Mouse (Mus musculus) midbrain, embryonic 16.5 days (tissue): ENCODE results near the gene Sema3a. TPM values are rescaled to one million over a fixed set of nuclear protein-coding genes. Genes with fewer than 3 reads are reported as not detected.

Experiments used
- ATAC-seq: fragments of 200-750 bp; cut with Nextera tagmentation; 2 replicates; pipeline ENCODE4 v1.8.0; 2017; ENCODE audit warnings: moderate TSS enrichment
- H3K27ac ChIP-seq: fragments of 300-500 bp; sonication (generic); 2 replicates; pipeline ENCODE4 v1.5.1; 2014; ENCODE audit warnings: mild to moderate bottlenecking, low read length, mixed read lengths
- H3K27me3 ChIP-seq: fragments of 300-500 bp; sonication (generic); 2 replicates; pipeline ENCODE4 v1.6.1; 2014; ENCODE audit warnings: low read depth, low read length, mixed read lengths; ENCODE audit not compliant: control insufficient read depth, insufficient read depth
- H3K36me3 ChIP-seq: fragments of 300-500 bp; sonication (generic); 2 replicates; pipeline ENCODE4 v1.6.1; 2014; ENCODE audit warnings: mild to moderate bottlenecking, low read length, moderate library complexity, mixed read lengths; ENCODE audit not compliant: control insufficient read depth, insufficient read depth
- H3K4me1 ChIP-seq: fragments of 300-500 bp; sonication (generic); 2 replicates; pipeline ENCODE4 v1.6.1; 2014; ENCODE audit warnings: mild to moderate bottlenecking, low read length, mixed read lengths; ENCODE audit not compliant: control insufficient read depth, insufficient read depth
- H3K4me2 ChIP-seq: fragments of 300-500 bp; sonication (generic); 2 replicates; pipeline ENCODE4 v1.6.1; 2014; ENCODE audit warnings: mild to moderate bottlenecking, low read length, mixed read lengths
- H3K4me3 ChIP-seq: fragments of 300-500 bp; sonication (generic); 2 replicates; pipeline ENCODE4 v1.5.1; 2014; ENCODE audit warnings: low read depth, mild to moderate bottlenecking, low read length, moderate library complexity, mixed read lengths
- H3K9ac ChIP-seq: fragments of 300-500 bp; sonication (generic); 2 replicates; pipeline ENCODE4 v1.6.1; 2014; ENCODE audit warnings: low read depth, low read length, mixed read lengths
- H3K9me3 ChIP-seq: fragments of 300-500 bp; sonication (generic); replicated peaks from 2 replicates; pipeline ENCODE4 v1.6.1; 2014; ENCODE audit warnings: mild to moderate bottlenecking, low read length, mixed read lengths; ENCODE audit not compliant: control insufficient read depth, poor library complexity, severe bottlenecking
- WGBS: fragments of 180-500 bp; shearing (Covaris S2); extraction: QIAGEN DNeasy Blood & Tissue Kit; methylation state at CpG from one replicate; pipeline ENCODE4 v1.1.7; 2014; 5-methylcytosine and 5-hydroxymethylcytosine counted together
- polyA plus RNA-seq: library from polyadenylated mRNA; unstranded; fragments of >200 nt; fragmentation: Nextera tagmentation; extraction: Ambion mirVana; gene quantifications from 2 replicates; pipeline ENCODE4 v1.2.1, GENCODE M21; 2015

Gene Sema3a
- polyA plus RNA-seq, 1 experiment from 2014 or later, result 7.2 TPM

- Histone ChIP-seq H3K4me2 (no peak overlapping the region), H3K9ac (no peak overlapping the region), H3K9me3 (no peaks in the 10 kb centered on the region), H3K27me3 (no peaks in the 10 kb centered on the region), H3K27ac (no peak overlapping the region), H3K4me3 (no peak overlapping the region), H3K36me3 (no peaks in the 10 kb centered on the region), H3K4me1 (no peaks in the 10 kb centered on the region)
- WGBS, result 65% methylated on average over 4 of the region's 4 CpGs
- no peak for ATAC-seq
Measured at GRCm38 (mm10) chr5:13384714-13385113, 259.5 kb downstream of the Sema3a start.

GRCm38 (mm10) chr5:13386603-13387002, 261.4 kb downstream of the Sema3a start:
- WGBS, result 94% methylated on average over 3 of the region's 3 CpGs
- ATAC-seq, result no peak
- H3K9ac ChIP-seq, result no peak overlapping the region
- H3K27ac ChIP-seq, result no peak overlapping the region
- H3K4me2 ChIP-seq, result no peak overlapping the region
- no peak overlapping the region for H3K4me3 ChIP-seq
- H3K9me3 ChIP-seq, result no peaks in the 10 kb centered on the region
- H3K36me3 ChIP-seq, result no peaks in the 10 kb centered on the region
- H3K4me1 ChIP-seq, result no peaks in the 10 kb centered on the region
- H3K27me3 ChIP-seq, result peaks cover 2% of the 10 kb centered on the region; the same call in 1 of the 2 replicates

DNA sequence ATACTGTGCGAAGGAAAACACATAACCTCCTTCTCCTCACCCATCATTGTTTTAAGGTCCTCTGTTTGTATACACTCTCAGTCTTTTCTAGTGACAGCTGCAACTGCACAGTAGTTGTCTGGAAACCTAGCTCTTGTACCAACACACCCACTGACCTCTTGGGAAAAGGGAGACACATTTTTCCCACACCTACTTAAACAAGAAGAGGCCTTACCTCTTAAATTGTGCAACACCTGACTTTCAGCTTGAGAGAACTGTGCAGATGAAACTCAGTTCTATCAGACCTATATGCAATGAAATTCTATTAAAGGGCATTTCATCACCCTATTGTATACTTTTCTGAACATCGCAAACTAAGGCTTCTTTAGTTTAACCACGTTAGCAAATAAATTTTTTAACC, 262.5 kb downstream of the Sema3a start:
- WGBS, result 82% methylated on average over 3 of the region's 3 CpGs
- ATAC-seq, result no peak
- no peak overlapping the region for H3K4me3 ChIP-seq

DNA sequence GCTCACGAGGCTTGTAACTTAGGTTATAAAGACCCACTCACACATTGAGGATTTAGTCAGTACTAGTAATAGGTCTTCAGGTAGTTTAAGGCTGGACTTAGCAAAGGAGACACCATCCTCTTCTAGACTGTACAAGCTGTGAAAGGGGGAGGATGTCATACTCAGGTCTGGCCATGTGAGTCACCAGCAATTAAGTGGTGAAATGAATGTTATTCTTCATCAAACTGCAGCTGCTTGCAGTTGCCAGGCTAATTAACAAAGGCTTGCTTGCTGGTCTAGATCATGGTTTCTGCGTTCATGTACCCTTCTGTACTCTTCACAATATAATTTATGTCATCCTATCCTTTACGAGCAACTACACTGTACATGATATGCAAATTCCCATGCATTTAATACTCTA, 264.8 kb downstream of the Sema3a start:
- H3K9me3 ChIP-seq, result no peaks in the 10 kb centered on the region
- WGBS, result 81% methylated on average over 3 of the region's 3 CpGs
- H3K4me1 ChIP-seq, result no peaks in the 10 kb centered on the region
- H3K27me3 ChIP-seq, result peaks cover 11% of the 10 kb centered on the region
- no peak overlapping the region for H3K9ac ChIP-seq
- no peak overlapping the region for H3K27ac ChIP-seq
- ATAC-seq, result no peak
- H3K36me3 ChIP-seq, result no peaks in the 10 kb centered on the region
- no peak overlapping the region for H3K4me2 ChIP-seq
- H3K4me3 ChIP-seq, result no peak overlapping the region

More for the DNA sequence above, 262.5 kb downstream of the Sema3a start:
- no peak overlapping the region for H3K9ac ChIP-seq
- H3K36me3 ChIP-seq, result no peaks in the 10 kb centered on the region
- no peak overlapping the region for H3K4me2 ChIP-seq
- H3K27me3 ChIP-seq, result peaks cover 5% of the 10 kb centered on the region
- H3K4me1 ChIP-seq, result no peaks in the 10 kb centered on the region
- H3K9me3 ChIP-seq, result no peaks in the 10 kb centered on the region
- no peak overlapping the region for H3K27ac ChIP-seq

GRCm38 (mm10) chr5:13405432-13405831, 280.2 kb downstream of the Sema3a start:
- no peaks in the 10 kb centered on the region for H3K36me3 ChIP-seq
- ATAC-seq, result no peak
- H3K9me3 ChIP-seq, result no peaks in the 10 kb centered on the region
- peaks cover 11% of the 10 kb centered on the region for H3K27me3 ChIP-seq
- H3K9ac ChIP-seq, result no peak overlapping the region
- H3K4me1 ChIP-seq, result no peaks in the 10 kb centered on the region
- H3K4me3 ChIP-seq, result no peak overlapping the region
- 27% methylated on average over 1 of the region's 1 CpGs for WGBS
- H3K4me2 ChIP-seq, result no peak overlapping the region
- no peak overlapping the region for H3K27ac ChIP-seq

- no peaks in the 10 kb centered on the region for H3K4me1 ChIP-seq
- no peak overlapping the region for H3K9ac ChIP-seq
- 96% methylated on average over 2 of the region's 2 CpGs for WGBS
- H3K27me3 ChIP-seq, result peaks cover 11% of the 10 kb centered on the region
- no peaks in the 10 kb centered on the region for H3K9me3 ChIP-seq
- ATAC-seq, result no peak
- no peaks in the 10 kb centered on the region for H3K36me3 ChIP-seq
- no peak overlapping the region for H3K4me3 ChIP-seq
- H3K27ac ChIP-seq, result no peak overlapping the region
- no peak overlapping the region for H3K4me2 ChIP-seq
Measured at GRCm38 (mm10) chr5:13406131-13406530, 280.9 kb downstream of the Sema3a start.

DNA sequence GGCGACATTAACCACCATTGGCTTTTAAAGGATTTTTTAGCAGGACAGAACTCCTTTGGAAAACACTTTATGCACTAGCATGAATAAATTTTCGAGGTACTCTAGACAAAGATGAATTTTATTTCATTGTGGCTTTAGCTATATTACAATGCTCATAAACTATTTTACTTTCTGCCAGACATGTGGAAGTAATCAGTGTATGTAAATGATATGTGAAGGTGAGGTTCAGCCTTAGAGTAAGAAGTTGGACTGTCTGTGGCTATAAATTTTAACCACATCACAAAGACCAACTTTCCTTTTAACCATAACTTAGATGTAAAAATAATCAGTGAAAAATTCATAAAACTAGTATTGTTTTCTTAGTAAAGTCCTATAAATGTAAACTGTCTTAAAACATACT, 286.7 kb downstream of the Sema3a start:
- Histone ChIP-seq H3K36me3 (no peaks in the 10 kb centered on the region), H3K27me3 (0 out of 2 replicates have a peak, but pooled peaks cover 2% of the 10 kb centered on the region), H3K9ac (no peak overlapping the region), H3K4me2 (no peak overlapping the region), H3K4me1 (no peaks in the 10 kb centered on the region), H3K4me3 (no peak overlapping the region), H3K27ac (no peak overlapping the region), H3K9me3 (no peaks in the 10 kb centered on the region)
- WGBS, result 78% methylated on average over 2 of the region's 2 CpGs
- ATAC-seq, result no peak

DNA sequence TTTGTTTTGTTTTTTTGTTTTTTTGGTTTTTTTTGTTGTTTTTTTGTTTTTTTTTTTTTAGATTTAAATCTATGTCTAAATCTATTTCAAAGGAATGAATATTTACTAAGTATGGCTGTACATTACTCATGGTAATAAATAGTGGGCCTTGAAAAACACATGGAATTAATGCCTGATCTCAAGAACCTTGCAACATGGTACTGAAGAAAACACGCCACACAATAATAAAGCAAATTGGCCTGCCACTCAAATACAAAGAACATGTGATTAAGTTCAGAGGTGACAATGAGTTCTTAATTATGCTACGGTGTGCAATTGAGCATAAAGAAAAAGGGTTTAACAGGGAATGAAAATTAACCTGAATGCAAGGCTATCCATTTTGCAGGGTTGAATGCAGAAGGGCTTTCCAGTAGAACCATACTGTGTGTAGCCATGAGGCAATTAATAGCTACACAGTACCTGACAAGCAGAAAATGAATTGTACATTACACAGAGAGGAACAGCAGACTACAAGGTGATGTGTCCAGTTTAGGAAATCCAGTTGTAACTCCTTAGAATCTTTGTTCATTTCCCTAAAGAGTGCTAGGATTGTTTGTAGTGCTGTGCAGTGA, 288.8 kb downstream of the Sema3a start:
- Histone ChIP-seq H3K36me3 (no peaks in the 10 kb centered on the region), H3K27ac (no peak overlapping the region), H3K9ac (no peak overlapping the region), H3K27me3 (no peaks in the 10 kb centered on the region), H3K9me3 (no peaks in the 10 kb centered on the region), H3K4me1 (no peaks in the 10 kb centered on the region), H3K4me3 (no peak overlapping the region), H3K4me2 (no peak overlapping the region)
- ATAC-seq, result no peak
- 57% methylated on average over 2 of the region's 2 CpGs for WGBS

- H3K9ac ChIP-seq, result no peak overlapping the region
- WGBS, result 20% methylated on average over 3 of the region's 3 CpGs
- no peaks in the 10 kb centered on the region for H3K36me3 ChIP-seq
- H3K4me3 ChIP-seq, result no peak overlapping the region
- H3K9me3 ChIP-seq, result no peaks in the 10 kb centered on the region
- H3K27ac ChIP-seq, result no peak overlapping the region
- no peak for ATAC-seq
- H3K4me1 ChIP-seq, result no peaks in the 10 kb centered on the region
- H3K27me3 ChIP-seq, result no peaks in the 10 kb centered on the region
- no peak overlapping the region for H3K4me2 ChIP-seq
Measured at GRCm38 (mm10) chr5:13416960-13417710, 291.9 kb downstream of the Sema3a start.
